13 mouse cellular contexts compared by ENCODE assay signal in the genomic region with DNA sequence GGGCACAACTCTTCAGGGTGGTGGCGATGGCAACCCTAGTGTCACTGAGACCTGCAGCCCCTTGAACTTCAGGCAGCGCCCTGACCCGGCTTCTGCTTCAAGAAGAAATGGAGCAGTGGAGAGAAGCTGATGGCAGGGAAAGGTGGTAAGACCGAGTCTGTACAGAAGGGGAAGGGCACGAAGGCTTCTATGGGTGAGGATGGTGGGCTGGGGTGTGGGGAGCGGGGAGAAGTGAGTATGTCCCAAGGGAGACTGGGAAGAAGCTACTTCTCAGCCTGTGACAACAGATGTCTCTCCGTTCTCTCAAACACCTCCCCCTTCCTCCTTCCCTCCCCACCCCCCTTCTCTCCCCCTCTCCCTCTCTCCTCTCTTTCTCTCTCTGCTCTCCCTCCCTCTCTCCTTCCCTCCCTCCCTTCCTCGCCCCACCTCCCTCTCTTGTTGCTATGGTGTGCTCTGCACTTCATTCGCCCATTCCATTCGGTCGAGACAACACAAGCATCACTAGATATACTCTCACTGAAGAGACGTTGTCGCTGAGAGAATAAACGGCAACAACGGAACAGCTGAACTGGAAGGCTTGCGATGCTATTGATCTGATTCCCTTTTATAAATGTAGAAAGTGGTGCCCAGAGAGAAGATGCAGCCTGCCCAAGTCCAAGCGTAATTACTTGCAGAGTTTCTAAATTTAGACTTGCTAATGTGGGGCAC.
DNase-seq lines count a peak whose midpoint lies in the region; ATAC-seq and TF ChIP-seq lines count a peak whose summit lies in the region.
"Had no signal": no experiment of that assay in that cellular context is flagged by ENCODE, and none has a peak within 500 bp of the region (broad histone marks: within the 10 kb centered on the region; RNA-seq: fewer than 3 reads in every experiment).

No protein-coding gene starts in this region.

- TF ChIP-seq POLR2A in thymus, adult 2 months (IDR thresholded peaks at IDR 0.05; ENCODE audit: control insufficient read depth, extremely low read depth, insufficient read depth, low read length, poor library complexity): no peak

- H3K36me3 ChIP-seq in hindbrain, embryonic 16.5 days (ENCODE audit: control insufficient read depth, insufficient read depth, low read length): no peaks in the 10 kb centered on the region
- H3K36me3 ChIP-seq in neural tube, embryonic 14.5 days (ENCODE audit: control insufficient read depth, insufficient read depth, low read length): no peaks in the 10 kb centered on the region
- H3K36me3 ChIP-seq in thymus, adult 2 months (ENCODE audit: control insufficient read depth, insufficient read depth, low read length): no peaks in the 10 kb centered on the region
- H3K36me3 ChIP-seq: limb, embryonic 12.5 days had no signal

- no peaks in the 10 kb centered on the region for H3K9me3 ChIP-seq in hindbrain, embryonic 16.5 days (ENCODE audit: control insufficient read depth, low read length)
- no peaks in the 10 kb centered on the region for H3K9me3 ChIP-seq in neural tube, embryonic 14.5 days (ENCODE audit: control insufficient read depth, low read length)
- H3K9me3 ChIP-seq: limb, embryonic 12.5 days had no signal

- H3K4me3 ChIP-seq in layer of hippocampus, adult 2 months: peak overlapping the region; percentile 1; the same call in 1 of the 2 replicates
- H3K4me3 ChIP-seq in hindbrain, embryonic 16.5 days (ENCODE audit: low read length): no peak overlapping the region
- H3K4me3 ChIP-seq in neural tube, embryonic 14.5 days (ENCODE audit: low read depth, low read length): no peak overlapping the region
- no peak overlapping the region for H3K4me3 ChIP-seq in thymus, adult 2 months (ENCODE audit: control insufficient read depth, insufficient read depth, low read length)
- H3K4me3 ChIP-seq: gastrocnemius, adult 2 months; limb, embryonic 12.5 days had no signal

- WGBS in hindbrain, embryonic 16.5 days: 43% methylated on average over 17 of the region's 17 CpGs
- 40% methylated on average over 17 of the region's 17 CpGs for WGBS in neural tube, embryonic 14.5 days
- WGBS in thymus, adult 2 months: 79% methylated on average over 17 of the region's 17 CpGs

- H3K9ac ChIP-seq in hindbrain, embryonic 16.5 days (ENCODE audit: low read depth, low read length): no peak overlapping the region; the same call in 1 of the 2 replicates
- H3K9ac ChIP-seq in neural tube, embryonic 14.5 days (replicated peaks; ENCODE audit: low read depth, low read length): no peak overlapping the region
- H3K9ac ChIP-seq: limb, embryonic 12.5 days had no signal

- no peaks in the 10 kb centered on the region for H3K27me3 ChIP-seq in hindbrain, embryonic 16.5 days (replicated peaks; ENCODE audit: control insufficient read depth, insufficient read depth, low read length)
- H3K27me3 ChIP-seq in neural tube, embryonic 14.5 days (ENCODE audit: control insufficient read depth, insufficient read depth, low read length): no peaks in the 10 kb centered on the region
- H3K27me3 ChIP-seq in thymus, adult 2 months (ENCODE audit: control insufficient read depth, insufficient read depth, low read length): no peaks in the 10 kb centered on the region

- H3K27ac ChIP-seq in layer of hippocampus, adult 2 months: peak overlapping the region; percentile 87
- no peak overlapping the region for H3K27ac ChIP-seq in hindbrain, embryonic 16.5 days (ENCODE audit: low read depth, low read length)
- 0 out of 2 replicates have a peak overlapping the region, but pooled peaks have one; percentile 0 for H3K27ac ChIP-seq in neural tube, embryonic 14.5 days (ENCODE audit: low read depth, low read length)
- H3K27ac ChIP-seq in thymus, adult 2 months (ENCODE audit: control insufficient read depth, insufficient read depth, low read length): no peak overlapping the region
- H3K27ac ChIP-seq: gastrocnemius, adult 2 months; kidney, postnatal 0 days; limb, embryonic 12.5 days had no signal

- peaks cover 15% of the 10 kb centered on the region for H3K4me1 ChIP-seq in hindbrain, embryonic 16.5 days (ENCODE audit: control insufficient read depth, insufficient read depth, low read depth, low read length)
- H3K4me1 ChIP-seq in neural tube, embryonic 14.5 days (ENCODE audit: control insufficient read depth, insufficient read depth, low read length): peaks cover 9% of the 10 kb centered on the region
- no peaks in the 10 kb centered on the region for H3K4me1 ChIP-seq in thymus, adult 2 months (replicated peaks; ENCODE audit: control insufficient read depth, insufficient read depth, low read length)

- ATAC-seq in hindbrain, embryonic 16.5 days: peak; percentile 73; the same call in 1 of the 2 replicates
- peak; percentile 50; the same call in 1 of the 2 replicates for ATAC-seq in neural tube, embryonic 14.5 days (ENCODE audit: low read depth)
- ATAC-seq in activated CD4-positive, CD25-positive, alpha-beta regulatory T cell, adult 4 months: no peak

- peak; percentile 57 for DNase-seq in heart, adult 11 months
- no peak for DNase-seq in heart, adult 9 months (ENCODE audit: low spot score in 2 of 2)
- peak in 1 of 2 experiments; percentile 47 for DNase-seq in layer of hippocampus, adult 2 months (ENCODE audit: low spot score in 2 of 2)
- DNase-seq in layer of hippocampus, adult 11-12 months (ENCODE audit: low spot score): no peak
- no peak for DNase-seq in thymus, adult 2 months
- DNase-seq: adrenal gland, postnatal 14 days; gastrocnemius, adult 2 months; layer of hippocampus, postnatal 36 days had no signal

- H3K4me2 ChIP-seq in hindbrain, embryonic 16.5 days (ENCODE audit: low read length): peak overlapping the region; percentile 31
- 0 out of 2 replicates have a peak overlapping the region, but pooled peaks have one; percentile 1 for H3K4me2 ChIP-seq in neural tube, embryonic 14.5 days (ENCODE audit: low read depth, low read length)
- H3K4me2 ChIP-seq: limb, embryonic 12.5 days had no signal

- no peak for TF ChIP-seq CTCF in layer of hippocampus, adult 2 months (conservative IDR thresholded peaks at IDR 0.05)
- TF ChIP-seq CTCF in thymus, adult 2 months (IDR thresholded peaks at IDR 0.05; ENCODE audit: borderline replicate concordance, control insufficient read depth, extremely low read depth, insufficient read depth, low read length, poor library complexity): no peak

Comparison
In these comparisons a context has a peak if more than half of its experiments do, and no peak if none do; other contexts are left out.
1. H3K27ac ChIP-seq: peak in layer of hippocampus, adult 2 months (single experiment) and neural tube, embryonic 14.5 days (single experiment); none in hindbrain, embryonic 16.5 days (single experiment) and thymus, adult 2 months (single experiment).